Mouse (Mus musculus) ES-E14 (cell line): ENCODE measurements at regions not wholly inside any gene's neighbourhood (a gene's known extent, or its start where the extent isn't known, plus 50 kb on each side); places are given as distances from the start of the nearest gene placed in this dataset.

Experiments
- DNase-seq: peaks from one replicate; pipeline ENCODE4 v3.0.0-alpha.2; 2013; ENCODE audit warnings: low read depth, low spot score
- H3K27ac ChIP-seq: 2 replicates; pipeline ENCODE4 v1.5.1; 2012; ENCODE audit warnings: low read depth, mild to moderate bottlenecking, low read length, moderate library complexity, mixed read lengths; ENCODE audit not compliant: poor library complexity, insufficient read depth, severe bottlenecking
- H3K36me3 ChIP-seq: 2 replicates; pipeline ENCODE4 v1.6.1; 2012; ENCODE audit warnings: mild to moderate bottlenecking, low read length, moderate library complexity, mixed read lengths; ENCODE audit not compliant: control insufficient read depth, poor library complexity, insufficient read depth, severe bottlenecking
- H3K4me1 ChIP-seq, 2 experiments: fragments of 150-350 bp in 1 of 2; sonication (generic) in 1 of 2; 2 replicates each; pipeline ENCODE4 v1.6.1; 2012; ENCODE audit warnings: low read length in 2 of 2, mild to moderate bottlenecking in 1 of 2, mixed read lengths in 1 of 2; ENCODE audit not compliant: control insufficient read depth in 2 of 2, insufficient read depth in 2 of 2, poor library complexity in 1 of 2
- H3K4me3 ChIP-seq, 2 experiments: fragments of 150-350 bp in 1 of 2; sonication (generic) in 1 of 2; 2 replicates each; pipeline ENCODE4 v1.5.1; 2012; ENCODE audit warnings: low read length in 2 of 2, low read depth in 1 of 2, mild to moderate bottlenecking in 1 of 2, mixed read lengths in 1 of 2; ENCODE audit not compliant: insufficient read depth in 1 of 2, poor library complexity in 1 of 2, severe bottlenecking in 1 of 2
- H3K9ac ChIP-seq: 2 replicates; pipeline ENCODE4 v1.6.1; 2012; ENCODE audit warnings: low read depth, mild to moderate bottlenecking, low read length, mixed read lengths; ENCODE audit not compliant: poor library complexity, insufficient read depth, severe bottlenecking
- H3K9me3 ChIP-seq: fragments of 150-350 bp; sonication (generic); 2 replicates; pipeline ENCODE4 v1.6.1; 2012; ENCODE audit warnings: low read depth, mild to moderate bottlenecking, low read length; ENCODE audit not compliant: control insufficient read depth, insufficient read depth
- CHD2 ChIP-seq: IDR thresholded peaks from 2 replicates; pipeline ENCODE4 v1.6.1; 2014; ENCODE audit warnings: mild to moderate bottlenecking, low read depth, low read length, inconsistent platforms
- HCFC1 ChIP-seq: IDR thresholded peaks from 2 replicates; pipeline ENCODE4 v1.6.1; 2012; ENCODE audit warnings: low read length, inconsistent platforms, borderline replicate concordance; ENCODE audit not compliant: insufficient read depth
- MAFK ChIP-seq: IDR thresholded peaks from 2 replicates; pipeline ENCODE4 v1.6.1; 2014; ENCODE audit warnings: mild to moderate bottlenecking, low read depth, low read length, inconsistent platforms; ENCODE audit not compliant: insufficient read depth
- ZC3H11A ChIP-seq: IDR thresholded peaks from 2 replicates; pipeline ENCODE4 v1.6.1; 2012; ENCODE audit warnings: low read depth, mild to moderate bottlenecking, inconsistent platforms, low read length, borderline replicate concordance
- ZNF384 ChIP-seq: IDR thresholded peaks from 2 replicates; pipeline ENCODE4 v1.6.1; 2012; ENCODE audit warnings: low read depth, low read length, inconsistent platforms
- in situ Hi-C, 2 experiments: fragments of 600-800 bp; cut with MboI; formaldehyde crosslinking; loops; one replicate each; pipeline ENCODE4 v1.15.1; 2025; ENCODE audit warnings: low sequenced_read_pairs in 2 of 2, inconsistent platforms in 1 of 2; ENCODE audit not compliant: unreplicated experiment in 2 of 2

DNA sequence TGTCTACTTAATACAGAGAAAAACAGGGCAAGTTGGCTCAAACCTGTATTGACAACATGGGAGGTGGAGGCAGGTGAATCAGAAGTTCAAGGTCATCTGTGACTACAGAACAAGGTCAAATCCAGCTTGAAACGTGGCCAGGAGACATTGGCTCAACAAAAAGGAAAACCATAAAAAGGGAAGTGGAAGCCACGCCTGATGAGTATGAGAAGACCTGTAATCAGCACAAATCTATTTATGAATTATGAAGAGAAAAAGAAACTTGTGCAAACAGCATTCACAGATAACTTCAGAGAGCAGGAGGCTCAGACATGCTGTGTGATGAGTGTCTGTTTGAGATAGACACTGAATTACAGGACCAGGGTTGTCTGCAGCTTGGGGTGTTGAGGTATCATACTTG is 98.3 kb upstream of the Negr1 start:
- H3K4me1 ChIP-seq = no peaks in the 10 kb centered on the region
- TF ChIP-seq ZC3H11A = no peak
- no peak for TF ChIP-seq HCFC1
- TF ChIP-seq ZNF384 = no peak
- TF ChIP-seq MAFK = no peak
- no peak for TF ChIP-seq CHD2
- H3K4me3 ChIP-seq = no peak overlapping the region
- no peak overlapping the region for H3K9ac ChIP-seq
- no peak for DNase-seq
- in situ Hi-C loops = no loop called here
- no peak overlapping the region for H3K27ac ChIP-seq
- no peaks in the 10 kb centered on the region for H3K9me3 ChIP-seq
- no peaks in the 10 kb centered on the region for H3K36me3 ChIP-seq

- no peak overlapping the region for H3K9ac ChIP-seq
- H3K36me3 ChIP-seq = no peaks in the 10 kb centered on the region
- H3K4me3 ChIP-seq = no peak overlapping the region
- no peak for DNase-seq
- no peak overlapping the region for H3K27ac ChIP-seq
- TF ChIP-seq ZC3H11A (no peak), MAFK (no peak), HCFC1 (no peak), CHD2 (no peak), ZNF384 (no peak)
- in situ Hi-C loops = no loop called here
- H3K4me1 ChIP-seq = no peaks in the 10 kb centered on the region
- no peaks in the 10 kb centered on the region for H3K9me3 ChIP-seq
Measured at GRCm38 (mm10) chr3:156465601-156466000, 96.0 kb upstream of the Negr1 start.

- no peak overlapping the region for H3K4me3 ChIP-seq
- H3K9ac ChIP-seq = no peak overlapping the region
- H3K4me1 ChIP-seq = peaks cover 0 to 1% of the 10 kb centered on the region in 2 experiments; a peak in 1 of 4 replicates
- DNase-seq = no peak
- in situ Hi-C loops = no loop called here
- TF ChIP-seq CHD2 (no peak), MAFK (no peak), ZC3H11A (no peak), ZNF384 (no peak), HCFC1 (no peak)
- H3K36me3 ChIP-seq = no peaks in the 10 kb centered on the region
- no peaks in the 10 kb centered on the region for H3K9me3 ChIP-seq
- no peak overlapping the region for H3K27ac ChIP-seq
Measured at GRCm38 (mm10) chr3:156472665-156473064, 88.9 kb upstream of the Negr1 start.
